11 mouse cellular contexts compared by ENCODE assay signal in genomic region chr2:137560366-137560765, GRCm38 (mm10).
DNase-seq lines count a peak whose midpoint lies in the region; ATAC-seq and TF ChIP-seq lines count a peak whose summit lies in the region.
"Had no signal": no experiment of that assay in that cellular context is flagged by ENCODE, and none has a peak within 500 bp of the region (broad histone marks: within the 10 kb centered on the region; RNA-seq: fewer than 3 reads in every experiment).

No protein-coding gene starts in this region.

- 19% methylated on average over 4 of the region's 4 CpGs for WGBS in hindbrain, embryonic 13.5 days
- 42% methylated on average over 4 of the region's 4 CpGs for WGBS in stomach, postnatal 0 days

- no peak overlapping the region for H3K9ac ChIP-seq in hindbrain, embryonic 13.5 days
- no peak overlapping the region for H3K9ac ChIP-seq in stomach, postnatal 0 days (ENCODE audit: low read length)
- H3K9ac ChIP-seq: embryonic facial prominence, embryonic 13.5 days; limb, embryonic 13.5 days had no signal

- H3K27me3 ChIP-seq in hindbrain, embryonic 13.5 days: no peaks in the 10 kb centered on the region
- no peaks in the 10 kb centered on the region for H3K27me3 ChIP-seq in stomach, postnatal 0 days (ENCODE audit: control insufficient read depth, insufficient read depth, low read length)
- H3K27me3 ChIP-seq: embryonic facial prominence, embryonic 13.5 days; limb, embryonic 13.5 days had no signal

- no peak for TF ChIP-seq EP300 in stomach, postnatal 0 days (optimal IDR thresholded peaks at IDR 0.05)

- peak; percentile 37 to 52 for DNase-seq in adrenal gland, adult (ENCODE audit: inconsistent age in 2 of 2, low spot score in 1 of 2)
- no peak for DNase-seq in adrenal gland, postnatal 4 days (ENCODE audit: low spot score in 2 of 2)
- peak; percentile 7 for DNase-seq in ovary, postnatal 36 days (ENCODE audit: low spot score)
- DNase-seq in ovary, postnatal 14 days (ENCODE audit: low spot score): no peak
- peak; percentile 28 for DNase-seq in stomach, postnatal 0 days (ENCODE audit: low spot score)
- no peak for DNase-seq in cerebellum, postnatal 14 days

- H3K4me2 ChIP-seq in hindbrain, embryonic 13.5 days: no peak overlapping the region
- no peak overlapping the region for H3K4me2 ChIP-seq in stomach, postnatal 0 days (replicated peaks; ENCODE audit: low read depth)
- H3K4me2 ChIP-seq: embryonic facial prominence, embryonic 13.5 days; limb, embryonic 13.5 days had no signal

- no peak overlapping the region for H3K27ac ChIP-seq in hindbrain, embryonic 13.5 days
- H3K27ac ChIP-seq in stomach, postnatal 0 days (replicated peaks): no peak overlapping the region
- H3K27ac ChIP-seq: embryonic facial prominence, embryonic 13.5 days; layer of hippocampus, adult 2 months; limb, embryonic 13.5 days had no signal

- H3K9me3 ChIP-seq in hindbrain, embryonic 13.5 days: no peaks in the 10 kb centered on the region
- no peaks in the 10 kb centered on the region for H3K9me3 ChIP-seq in stomach, postnatal 0 days (ENCODE audit: control insufficient read depth, low read length)
- H3K9me3 ChIP-seq: embryonic facial prominence, embryonic 13.5 days; limb, embryonic 13.5 days had no signal

- no peaks in the 10 kb centered on the region for H3K36me3 ChIP-seq in hindbrain, embryonic 13.5 days
- no peaks in the 10 kb centered on the region for H3K36me3 ChIP-seq in stomach, postnatal 0 days (ENCODE audit: control insufficient read depth, insufficient read depth, low read length)
- H3K36me3 ChIP-seq: embryonic facial prominence, embryonic 13.5 days; limb, embryonic 13.5 days had no signal

- no peak for TF ChIP-seq CTCF in stomach, postnatal 0 days (IDR thresholded peaks at IDR 0.05; ENCODE audit: low read depth)

- peaks cover 9% of the 10 kb centered on the region for H3K4me1 ChIP-seq in hindbrain, embryonic 13.5 days (replicated peaks)
- no peaks in the 10 kb centered on the region for H3K4me1 ChIP-seq in stomach, postnatal 0 days (replicated peaks; ENCODE audit: control insufficient read depth, insufficient read depth)
- H3K4me1 ChIP-seq: embryonic facial prominence, embryonic 13.5 days had no signal

- no peak overlapping the region for H3K4me3 ChIP-seq in hindbrain, embryonic 13.5 days
- H3K4me3 ChIP-seq in stomach, postnatal 0 days (ENCODE audit: low read depth, low read length): no peak overlapping the region
- H3K4me3 ChIP-seq: embryonic facial prominence, embryonic 13.5 days; layer of hippocampus, adult 2 months; limb, embryonic 13.5 days had no signal

- ATAC-seq in hindbrain, embryonic 13.5 days (ENCODE audit: low FRiP score): peak; percentile 81
- peak; percentile 54; the same call in 1 of the 2 replicates for ATAC-seq in stomach, postnatal 0 days (ENCODE audit: low FRiP score, low TSS enrichment)
- ATAC-seq in erythroblast, adult 5-6 weeks (replicated peaks; ENCODE audit: low FRiP score, poor library complexity, severe bottlenecking): no peak

Comparison
In these comparisons a context has a peak if more than half of its experiments do, and no peak if none do; other contexts are left out.
1. DNase-seq: peak in adrenal gland, adult (2 of 2), ovary, postnatal 36 days (single experiment) and stomach, postnatal 0 days (single experiment); none in adrenal gland, postnatal 4 days (0 of 2), ovary, postnatal 14 days (single experiment) and cerebellum, postnatal 14 days (0 of 2).